Mouse (Mus musculus): ENCODE measurements around the gene Ralgds. TPM values are rescaled to one million over a fixed set of nuclear protein-coding genes. Genes with fewer than 3 reads are reported as not detected.

Gene Ralgds
- polyA plus RNA-seq, 1 experiment from 2014 or later, result 20.5 TPM

DNA sequence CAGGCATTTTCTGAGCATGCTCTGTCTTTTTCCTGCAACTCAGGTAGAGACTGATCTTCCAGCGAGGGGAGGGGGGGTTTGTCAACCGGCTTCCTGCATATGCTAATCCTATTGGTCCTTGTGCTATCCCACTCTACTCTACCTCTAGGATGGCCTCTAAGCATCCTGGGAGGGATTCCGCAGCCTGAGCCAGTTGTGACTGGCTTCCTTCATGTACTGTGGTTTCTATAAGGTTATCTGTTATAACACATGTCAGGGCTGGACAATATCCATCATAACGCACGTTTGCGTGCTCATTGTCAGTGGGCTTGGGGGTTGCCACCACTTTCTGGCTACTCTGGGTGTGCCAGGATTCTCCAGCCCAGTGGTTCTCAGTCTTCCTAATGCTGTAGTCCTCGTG lies 83.1 kb downstream of the Ralgds start:
- no peaks in the 10 kb centered on the region for H3K9me3 ChIP-seq
- H3K27me3 ChIP-seq (ENCODE audit: insufficient read depth, poor library complexity, severe bottlenecking), result 0 out of 2 replicates have a peak, but pooled peaks cover 12% of the 10 kb centered on the region
- no peak for DNase-seq (ENCODE audit: low spot score)
- H3K4me1 ChIP-seq, result peaks cover 38% of the 10 kb centered on the region
- no peak overlapping the region for H3K4me3 ChIP-seq
- 73% methylated on average over 7 of the region's 7 CpGs for WGBS
- H3K27ac ChIP-seq, result no peak overlapping the region
- H3K36me3 ChIP-seq, result no peaks in the 10 kb centered on the region

DNA sequence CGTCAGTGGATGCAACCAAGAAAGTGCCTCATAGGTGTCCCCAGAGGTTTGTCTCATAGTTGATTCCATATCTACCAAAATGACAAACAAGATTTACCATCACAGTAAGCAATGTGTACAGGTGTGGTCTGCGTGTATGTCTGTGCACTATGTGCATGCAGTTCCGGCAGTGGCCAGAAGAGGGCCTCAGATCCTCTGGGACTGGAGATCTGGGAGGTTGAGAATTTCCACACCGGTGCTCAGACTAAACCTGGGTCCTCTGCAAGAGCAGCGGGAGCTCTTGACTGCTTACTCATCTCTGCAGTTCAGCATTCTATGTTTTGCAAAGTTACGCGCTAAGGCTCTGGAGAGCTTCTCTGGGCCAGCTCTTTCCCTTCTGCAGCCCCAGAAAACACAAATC lies 84.1 kb downstream of the Ralgds start:
- Histone ChIP-seq H3K27me3 (ENCODE audit: insufficient read depth, poor library complexity, severe bottlenecking) (0 out of 2 replicates have a peak, but pooled peaks cover 12% of the 10 kb centered on the region), H3K36me3 (no peaks in the 10 kb centered on the region), H3K27ac (no peak overlapping the region; the same call in 1 of the 2 replicates), H3K9me3 (no peaks in the 10 kb centered on the region), H3K4me1 (peaks cover 45% of the 10 kb centered on the region), H3K4me3 (no peak overlapping the region)
- DNase-seq (ENCODE audit: low spot score), result no peak
- WGBS, result 88% methylated on average over 7 of the region's 7 CpGs

DNA sequence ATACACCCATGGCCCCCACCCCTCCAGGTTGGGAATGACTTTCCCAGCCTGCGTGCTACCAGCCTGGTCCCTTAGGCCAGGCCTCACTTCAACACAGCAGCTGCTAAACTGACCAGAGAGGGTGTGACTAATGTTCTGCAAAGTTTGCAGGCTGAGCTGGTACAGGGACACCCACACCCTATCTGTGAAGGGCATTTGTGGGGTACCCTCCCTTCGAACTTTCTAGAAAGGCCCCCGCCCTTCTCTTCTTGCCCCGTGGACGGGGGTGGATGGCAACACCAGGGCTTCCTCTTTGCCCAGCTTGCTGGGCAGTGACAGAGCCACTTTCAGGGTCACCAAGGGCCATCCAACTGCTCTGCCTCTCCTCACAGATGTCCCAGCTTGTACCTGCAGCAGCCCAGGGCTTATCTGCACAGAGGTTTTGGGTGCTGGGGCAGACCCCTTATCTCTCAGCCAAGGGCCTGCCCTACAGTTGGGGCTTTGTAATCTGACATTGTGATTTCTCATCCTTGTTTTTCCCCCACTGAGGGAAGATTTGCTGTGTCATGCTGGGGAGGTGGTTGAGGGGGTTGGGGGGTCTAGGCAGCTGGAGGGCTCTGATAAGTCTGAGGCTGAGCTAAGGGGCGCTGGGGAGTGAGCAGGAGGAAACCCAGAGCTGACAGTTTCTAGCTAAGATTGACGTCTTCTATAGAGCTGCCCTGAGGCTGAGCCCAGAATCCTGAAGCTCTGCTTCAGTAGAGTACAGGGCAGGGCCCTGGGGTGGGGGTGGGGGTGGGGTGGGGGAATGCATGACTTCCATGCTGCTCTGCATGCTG lies 85.0 kb downstream of the Ralgds start:
- Histone ChIP-seq H3K27ac (peak overlapping the region; percentile 72; the same call in 1 of the 2 replicates), H3K4me1 (peaks cover 53% of the 10 kb centered on the region), H3K9me3 (no peaks in the 10 kb centered on the region), H3K36me3 (no peaks in the 10 kb centered on the region), H3K27me3 (ENCODE audit: insufficient read depth, poor library complexity, severe bottlenecking) (0 out of 2 replicates have a peak, but pooled peaks cover 6% of the 10 kb centered on the region), H3K4me3 (no peak overlapping the region)
- peak; percentile 92 for DNase-seq (ENCODE audit: low spot score)
- WGBS, result 49% methylated on average over 7 of the region's 7 CpGs

DNA sequence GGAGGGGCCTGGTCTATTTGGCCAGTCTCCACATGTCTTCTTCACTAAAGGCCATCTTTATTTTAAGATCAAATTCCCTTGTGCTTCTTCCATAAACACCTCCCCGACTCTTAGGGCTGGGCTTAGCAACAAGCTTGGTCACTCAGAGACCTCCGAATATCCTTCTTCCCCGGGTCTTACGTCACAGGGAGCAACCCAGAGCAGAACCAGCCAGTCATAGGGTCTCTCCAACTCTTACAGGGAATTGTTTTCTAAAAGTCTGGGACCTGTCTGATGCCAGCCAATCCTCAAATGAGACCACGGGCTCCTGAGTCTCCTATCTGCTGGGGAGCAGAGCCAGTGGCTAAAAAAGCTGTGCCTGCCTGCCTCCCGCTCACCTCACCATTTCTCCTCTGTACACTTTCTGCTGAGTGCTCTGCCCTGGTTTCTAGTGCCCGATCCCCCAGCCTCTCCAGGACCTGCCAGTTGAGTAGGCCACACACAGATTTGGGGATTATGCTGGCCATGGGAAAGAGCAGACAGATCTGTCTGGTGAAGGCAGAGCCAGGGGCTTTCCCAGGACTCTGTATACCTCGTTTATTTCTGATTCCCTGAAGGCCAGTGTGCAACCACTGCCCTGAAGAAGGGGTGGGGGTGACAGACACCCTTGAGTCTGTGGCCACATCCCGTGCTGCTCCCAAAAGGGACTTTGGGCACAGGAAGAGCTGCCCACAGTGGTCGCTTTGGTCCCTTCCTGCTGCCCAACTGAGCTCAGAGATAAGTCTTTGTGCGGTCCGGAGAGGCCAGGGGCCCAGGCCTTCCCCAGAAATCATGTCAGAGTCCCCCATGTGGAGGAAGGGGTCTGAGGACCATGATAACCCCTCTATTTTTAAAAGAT lies 86.0 kb downstream of the Ralgds start:
- 43% methylated on average over 12 of the region's 12 CpGs for WGBS
- Histone ChIP-seq H3K9me3 (no peaks in the 10 kb centered on the region), H3K27ac (peak overlapping the region; percentile 72), H3K4me1 (peaks cover 53% of the 10 kb centered on the region), H3K4me3 (no peak overlapping the region), H3K27me3 (ENCODE audit: insufficient read depth, poor library complexity, severe bottlenecking) (0 out of 2 replicates have a peak, but pooled peaks cover 6% of the 10 kb centered on the region), H3K36me3 (no peaks in the 10 kb centered on the region)
- no peak for DNase-seq (ENCODE audit: low spot score)

DNA sequence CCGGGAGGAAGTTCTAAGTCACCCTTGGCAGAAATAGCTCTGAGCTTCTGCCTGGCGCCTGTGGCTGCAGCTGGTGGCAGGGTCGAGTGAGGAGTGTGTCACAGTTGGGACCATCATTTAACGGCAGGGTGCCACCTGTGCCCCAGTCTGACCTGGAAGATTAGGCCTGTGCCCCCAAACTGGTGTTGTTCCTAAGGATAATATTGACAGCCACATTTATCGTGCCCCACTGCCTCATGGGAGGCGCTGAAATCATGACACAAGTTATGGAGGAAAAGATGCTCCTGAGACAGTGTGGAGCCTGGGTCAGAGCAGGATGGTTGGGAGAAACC lies 86.6 kb downstream of the Ralgds start:
- Histone ChIP-seq H3K4me1 (peaks cover 53% of the 10 kb centered on the region), H3K4me3 (no peak overlapping the region), H3K36me3 (no peaks in the 10 kb centered on the region), H3K27ac (peak overlapping the region; percentile 72), H3K9me3 (no peaks in the 10 kb centered on the region), H3K27me3 (ENCODE audit: insufficient read depth, poor library complexity, severe bottlenecking) (0 out of 2 replicates have a peak, but pooled peaks cover 4% of the 10 kb centered on the region)
- 53% methylated on average over 6 of the region's 6 CpGs for WGBS
- DNase-seq (ENCODE audit: low spot score), result no peak

DNA sequence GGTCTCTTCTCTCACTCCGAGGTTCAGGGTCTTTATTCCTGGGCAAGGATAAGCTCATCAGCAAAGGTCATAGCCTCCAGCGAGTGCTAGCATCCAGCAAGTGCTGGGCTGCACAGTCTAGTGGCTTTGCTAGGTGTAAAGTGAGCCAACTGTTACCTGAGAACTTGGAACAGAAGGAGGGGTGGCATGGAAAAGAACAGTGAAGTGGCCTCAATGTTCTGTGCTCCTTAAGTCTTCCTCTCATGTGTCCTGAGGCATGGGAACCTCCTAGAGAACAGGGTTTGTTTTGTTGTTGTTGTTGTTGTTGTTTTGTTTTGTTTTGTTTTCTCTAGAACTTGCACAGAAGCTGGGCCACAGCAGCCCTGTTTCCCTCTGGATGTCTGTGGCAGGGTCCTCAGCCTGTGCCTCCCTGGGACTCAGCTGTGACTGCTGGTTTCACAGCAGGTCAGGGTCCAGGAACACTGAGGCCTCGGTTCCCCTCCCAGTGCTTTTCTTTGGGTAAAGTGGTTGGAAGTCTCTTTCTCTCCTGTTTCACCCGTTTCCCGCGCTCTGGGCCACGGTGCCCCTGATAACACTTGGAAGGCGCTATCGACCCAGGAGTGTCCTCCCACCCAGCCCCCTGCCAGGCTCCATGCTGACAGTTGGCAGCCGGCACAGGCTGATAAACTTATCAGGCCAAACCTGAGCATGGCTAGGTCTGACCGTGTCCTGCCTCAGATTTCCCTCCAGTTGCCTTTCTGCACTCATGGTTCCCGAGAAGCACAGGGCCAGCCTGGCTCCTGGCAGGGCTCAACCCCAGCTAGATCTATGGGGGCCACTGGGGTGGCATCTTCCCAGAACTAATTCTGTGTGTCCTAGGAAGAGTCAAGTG lies 89.0 kb downstream of the Ralgds start:
- Histone ChIP-seq H3K4me3 (no peak overlapping the region; the same call in 1 of the 2 replicates), H3K27ac (peak overlapping the region; percentile 78), H3K4me1 (peaks cover 57% of the 10 kb centered on the region), H3K27me3 (ENCODE audit: insufficient read depth, poor library complexity, severe bottlenecking) (no peaks in the 10 kb centered on the region), H3K9me3 (no peaks in the 10 kb centered on the region), H3K36me3 (no peaks in the 10 kb centered on the region)
- 14% methylated on average over 12 of the region's 12 CpGs for WGBS
- peak; percentile 94 for DNase-seq (ENCODE audit: low spot score)

Other genes with a start within 250 kb of the Ralgds start
- 3.6 and 3.7 TPM in 2 replicates for gene Ppp1r26, start 66.3 kb upstream of the Ralgds start, polyA plus RNA-seq (2016; fragmentation: Nextera tagmentation; extraction: Ambion mirVana)
- 0.54 and 0.72 TPM in 2 replicates for gene 1700007K13Rik, start 46.8 kb upstream of the Ralgds start, polyA plus RNA-seq (2016; fragmentation: Nextera tagmentation; extraction: Ambion mirVana)
- 60.7 and 67.7 TPM in 2 replicates for gene Mrps2, start 45.1 kb upstream of the Ralgds start, polyA plus RNA-seq (2016; fragmentation: Nextera tagmentation; extraction: Ambion mirVana)
- 0.13 TPM in 1 of 2 replicates, not detected in the other for gene Gbgt1, start 16.2 kb upstream of the Ralgds start, polyA plus RNA-seq (2016; fragmentation: Nextera tagmentation; extraction: Ambion mirVana)
- not detected in 2 replicates for gene Gm10134, start 7.0 kb upstream of the Ralgds start, polyA plus RNA-seq (2016; fragmentation: Nextera tagmentation; extraction: Ambion mirVana)
- gene Cel, start 50.3 kb downstream of the Ralgds start, polyA plus RNA-seq (2016; fragmentation: Nextera tagmentation; extraction: Ambion mirVana), result not detected in 2 replicates
- gene Gtf3c5, start 70.6 kb downstream of the Ralgds start, polyA plus RNA-seq (2016; fragmentation: Nextera tagmentation; extraction: Ambion mirVana), result 37.0 and 45.2 TPM in 2 replicates
- 11.0 and 12.2 TPM in 2 replicates for gene Gfi1b, start 108.9 kb downstream of the Ralgds start, polyA plus RNA-seq (2016; fragmentation: Nextera tagmentation; extraction: Ambion mirVana)
- gene Tsc1, start 128.1 kb downstream of the Ralgds start, polyA plus RNA-seq (2016; fragmentation: Nextera tagmentation; extraction: Ambion mirVana), result 17.8 and 23.8 TPM in 2 replicates
- gene Spaca9, start 186.6 kb downstream of the Ralgds start, polyA plus RNA-seq (2016; fragmentation: Nextera tagmentation; extraction: Ambion mirVana), result 3.2 and 4.7 TPM in 2 replicates
- gene Ak8, start 187.0 kb downstream of the Ralgds start, polyA plus RNA-seq (2016; fragmentation: Nextera tagmentation; extraction: Ambion mirVana), result 0.55 and 1.1 TPM in 2 replicates